Mouse (Mus musculus) thymus, adult 2 months (tissue): ENCODE results near the gene Strip2.

ENCODE experiments used
- CTCF ChIP-seq: fragments of 200-500 bp; IDR thresholded peaks from 2 replicates; pipeline ENCODE4 v1.5.1; 2012; ENCODE audit warnings: mild to moderate bottlenecking, control low read depth, low read length, moderate library complexity, borderline replicate concordance; ENCODE audit not compliant: control insufficient read depth, poor library complexity, insufficient read depth; ENCODE audit errors: extremely low read depth
- POLR2A ChIP-seq: fragments of 200-500 bp; IDR thresholded peaks from 2 replicates; pipeline ENCODE4 v1.6.1; 2012; ENCODE audit warnings: mild to moderate bottlenecking, low read length, control low read depth, moderate library complexity; ENCODE audit not compliant: control insufficient read depth, poor library complexity, insufficient read depth; ENCODE audit errors: extremely low read depth

DNA sequence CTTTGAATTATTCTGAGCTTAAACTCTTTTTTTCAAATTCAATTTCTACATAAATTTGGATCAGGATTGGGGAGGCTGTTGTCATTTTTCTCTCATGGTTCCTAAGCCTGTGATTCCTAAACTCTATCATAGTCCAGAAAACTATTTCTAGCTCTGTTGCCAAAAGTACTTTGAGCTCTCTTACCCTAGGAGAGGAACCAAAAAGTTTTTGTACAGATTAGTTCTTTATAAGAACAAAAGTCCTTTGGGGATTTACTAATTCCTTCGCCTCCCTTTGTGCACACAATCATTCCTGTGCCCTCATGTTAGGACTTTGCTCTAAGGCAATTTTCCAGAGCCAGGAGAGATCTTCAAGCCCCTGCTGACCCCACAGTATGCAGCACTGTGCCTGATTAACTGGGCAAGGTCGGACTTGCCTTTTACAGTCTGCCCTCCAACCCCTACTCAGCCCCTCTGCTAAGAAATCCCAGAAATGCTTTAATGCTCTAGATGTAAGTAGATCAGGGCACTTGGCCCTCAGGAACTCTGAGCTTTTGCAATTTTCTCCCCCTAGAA lies 48.4 kb upstream of the Strip2 start:
- no peak for TF ChIP-seq POLR2A
- TF ChIP-seq CTCF: no peak
